Mouse (Mus musculus): ENCODE results near the gene 1700069L16Rik. TPM values are rescaled to one million over a fixed set of nuclear protein-coding genes. Genes with fewer than 3 reads are reported as not detected.
A peak's percentile ranks its signal among the peaks of the same experiment; 100 is the strongest.

1700069L16Rik gene
- polyA plus RNA-seq, 1 experiment from 2014 or later, result not detected

GRCm38 (mm10) chr5:113761585-113761984, 37.0 kb upstream of the 1700069L16Rik start:
- no peaks in the 10 kb centered on the region for H3K9me3 ChIP-seq (ENCODE audit: control insufficient read depth, low read length)
- ATAC-seq (ENCODE audit: low read depth), result no peak
- peaks cover 44% of the 10 kb centered on the region for H3K36me3 ChIP-seq (ENCODE audit: control insufficient read depth, insufficient read depth, low read length)
- H3K4me2 ChIP-seq (ENCODE audit: low read depth, low read length), result no peak overlapping the region
- H3K4me1 ChIP-seq (ENCODE audit: control insufficient read depth, insufficient read depth, low read length), result no peaks in the 10 kb centered on the region
- H3K9ac ChIP-seq (replicated peaks; ENCODE audit: low read depth, low read length), result no peak overlapping the region
- 93% methylated on average over 2 of the region's 2 CpGs for WGBS
- no peak overlapping the region for H3K27ac ChIP-seq (ENCODE audit: low read depth, low read length)
- H3K4me3 ChIP-seq (ENCODE audit: low read depth, low read length), result no peak overlapping the region
- no peaks in the 10 kb centered on the region for H3K27me3 ChIP-seq (ENCODE audit: control insufficient read depth, insufficient read depth, low read length)

DNA sequence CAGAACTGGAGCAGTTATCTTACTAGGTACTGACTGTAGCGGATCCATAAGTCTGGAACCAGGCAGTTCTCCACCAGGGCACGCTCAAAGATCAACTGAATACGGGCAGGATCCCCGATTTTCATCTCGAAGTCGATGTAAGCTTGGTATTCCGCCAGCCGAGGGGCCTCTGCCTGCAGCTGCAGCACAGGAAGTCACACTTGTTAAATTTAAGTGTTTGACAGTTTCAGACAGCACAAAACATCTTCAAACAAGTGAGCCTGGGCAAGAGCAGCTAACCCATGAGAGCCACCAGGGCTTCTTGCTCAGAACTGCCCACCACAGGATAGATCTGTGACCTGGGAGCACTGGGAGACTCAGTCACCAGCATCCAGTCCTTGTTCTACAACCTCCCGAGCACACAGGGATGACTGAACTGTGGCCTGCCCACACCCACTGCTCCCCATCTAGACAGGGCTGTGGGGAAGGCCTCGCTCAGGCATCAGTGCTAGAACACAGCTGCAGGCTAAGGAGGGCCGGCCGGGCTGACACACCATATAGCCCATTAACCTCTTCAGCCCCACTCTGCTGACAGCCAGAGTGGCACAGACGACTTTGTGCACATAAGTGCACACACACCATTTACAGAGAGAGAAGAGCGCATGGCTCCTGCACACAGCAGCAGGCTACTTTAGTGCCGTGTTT, 30.9 kb upstream of the 1700069L16Rik start:
- Histone ChIP-seq H3K9me3 (ENCODE audit: control insufficient read depth, low read length) (no peaks in the 10 kb centered on the region), H3K36me3 (ENCODE audit: control insufficient read depth, insufficient read depth, low read length) (peaks cover 81% of the 10 kb centered on the region), H3K27ac (ENCODE audit: low read depth, low read length) (no peak overlapping the region), H3K9ac (replicated peaks; ENCODE audit: low read depth, low read length) (no peak overlapping the region), H3K4me1 (ENCODE audit: control insufficient read depth, insufficient read depth, low read length) (no peaks in the 10 kb centered on the region), H3K27me3 (ENCODE audit: control insufficient read depth, insufficient read depth, low read length) (no peaks in the 10 kb centered on the region), H3K4me2 (ENCODE audit: low read depth, low read length) (no peak overlapping the region), H3K4me3 (ENCODE audit: low read depth, low read length) (no peak overlapping the region)
- ATAC-seq (ENCODE audit: low read depth), result no peak
- 92% methylated on average over 15 of the region's 15 CpGs for WGBS

DNA sequence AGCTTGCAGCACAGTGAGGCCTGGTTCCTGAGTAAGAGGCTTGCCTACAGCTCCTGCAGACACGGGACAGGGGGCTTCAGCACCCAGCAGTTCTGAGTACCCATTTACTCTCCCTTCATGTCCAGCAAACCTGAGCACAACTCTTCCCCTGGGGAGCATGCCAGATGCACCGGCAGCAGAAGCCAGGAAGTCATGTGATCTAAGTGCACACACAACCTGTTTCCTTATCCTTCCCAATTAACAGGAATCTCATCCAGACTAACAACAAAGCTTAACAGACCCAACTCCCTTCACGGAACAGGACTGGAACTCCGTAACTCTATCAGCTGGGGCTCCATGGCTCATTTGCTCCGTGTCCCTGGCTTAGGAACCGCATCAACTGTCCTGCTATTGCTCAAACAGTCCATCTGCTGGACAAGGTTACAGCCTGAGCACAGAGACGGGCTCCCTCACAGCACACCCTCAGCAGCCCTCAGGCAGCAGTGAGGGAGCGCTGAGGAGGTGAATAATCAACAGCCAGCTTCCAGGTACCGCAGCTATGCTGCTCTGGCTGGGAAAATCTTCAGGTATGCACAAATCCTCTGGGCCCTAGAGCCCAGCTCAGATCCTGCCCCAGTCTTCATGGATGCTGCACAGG, 27.1 kb upstream of the 1700069L16Rik start:
- no peak overlapping the region for H3K4me2 ChIP-seq (ENCODE audit: low read depth, low read length)
- no peaks in the 10 kb centered on the region for H3K4me1 ChIP-seq (ENCODE audit: control insufficient read depth, insufficient read depth, low read length)
- WGBS, result 90% methylated on average over 9 of the region's 9 CpGs
- ATAC-seq (ENCODE audit: low read depth), result no peak
- no peak overlapping the region for H3K27ac ChIP-seq (ENCODE audit: low read depth, low read length)
- no peak overlapping the region for H3K9ac ChIP-seq (replicated peaks; ENCODE audit: low read depth, low read length)
- no peak overlapping the region for H3K4me3 ChIP-seq (ENCODE audit: low read depth, low read length)
- H3K36me3 ChIP-seq (ENCODE audit: control insufficient read depth, insufficient read depth, low read length), result peaks cover 85% of the 10 kb centered on the region
- H3K27me3 ChIP-seq (ENCODE audit: control insufficient read depth, insufficient read depth, low read length), result no peaks in the 10 kb centered on the region
- no peaks in the 10 kb centered on the region for H3K9me3 ChIP-seq (ENCODE audit: control insufficient read depth, low read length)

GRCm38 (mm10) chr5:113748556-113749331, 24.2 kb upstream of the 1700069L16Rik start:
- no peaks in the 10 kb centered on the region for H3K27me3 ChIP-seq (ENCODE audit: control insufficient read depth, insufficient read depth, low read length)
- no peak overlapping the region for H3K27ac ChIP-seq (ENCODE audit: low read depth, low read length)
- WGBS, result 94% methylated on average over 13 of the region's 13 CpGs
- no peaks in the 10 kb centered on the region for H3K9me3 ChIP-seq (ENCODE audit: control insufficient read depth, low read length)
- no peak overlapping the region for H3K4me2 ChIP-seq (ENCODE audit: low read depth, low read length)
- no peaks in the 10 kb centered on the region for H3K4me1 ChIP-seq (ENCODE audit: control insufficient read depth, insufficient read depth, low read length)
- peaks cover 86% of the 10 kb centered on the region for H3K36me3 ChIP-seq (ENCODE audit: control insufficient read depth, insufficient read depth, low read length)
- H3K9ac ChIP-seq (replicated peaks; ENCODE audit: low read depth, low read length), result no peak overlapping the region
- ATAC-seq (ENCODE audit: low read depth), result no peak
- H3K4me3 ChIP-seq (ENCODE audit: low read depth, low read length), result no peak overlapping the region

GRCm38 (mm10) chr5:113747629-113748028, 23.1 kb upstream of the 1700069L16Rik start:
- WGBS, result 99% methylated on average over 5 of the region's 5 CpGs
- no peak for ATAC-seq (ENCODE audit: low read depth)
- Histone ChIP-seq H3K27me3 (ENCODE audit: control insufficient read depth, insufficient read depth, low read length) (no peaks in the 10 kb centered on the region), H3K9me3 (ENCODE audit: control insufficient read depth, low read length) (no peaks in the 10 kb centered on the region), H3K9ac (replicated peaks; ENCODE audit: low read depth, low read length) (no peak overlapping the region), H3K36me3 (ENCODE audit: control insufficient read depth, insufficient read depth, low read length) (peaks cover 83% of the 10 kb centered on the region), H3K4me3 (ENCODE audit: low read depth, low read length) (no peak overlapping the region), H3K4me2 (ENCODE audit: low read depth, low read length) (no peak overlapping the region), H3K4me1 (ENCODE audit: control insufficient read depth, insufficient read depth, low read length) (no peaks in the 10 kb centered on the region), H3K27ac (ENCODE audit: low read depth, low read length) (no peak overlapping the region)

GRCm38 (mm10) chr5:113737607-113738237, 13.2 kb upstream of the 1700069L16Rik start:
- WGBS, result 86% methylated on average over 11 of the region's 11 CpGs
- no peak overlapping the region for H3K4me2 ChIP-seq (ENCODE audit: low read depth, low read length)
- ATAC-seq (ENCODE audit: low read depth), result no peak
- no peaks in the 10 kb centered on the region for H3K9me3 ChIP-seq (ENCODE audit: control insufficient read depth, low read length)
- H3K4me3 ChIP-seq (ENCODE audit: low read depth, low read length), result no peak overlapping the region
- H3K36me3 ChIP-seq (ENCODE audit: control insufficient read depth, insufficient read depth, low read length), result peaks cover 37% of the 10 kb centered on the region
- H3K9ac ChIP-seq (replicated peaks; ENCODE audit: low read depth, low read length), result no peak overlapping the region
- H3K27ac ChIP-seq (ENCODE audit: low read depth, low read length), result no peak overlapping the region
- peaks cover 9% of the 10 kb centered on the region for H3K4me1 ChIP-seq (ENCODE audit: control insufficient read depth, insufficient read depth, low read length)
- no peaks in the 10 kb centered on the region for H3K27me3 ChIP-seq (ENCODE audit: control insufficient read depth, insufficient read depth, low read length)

DNA sequence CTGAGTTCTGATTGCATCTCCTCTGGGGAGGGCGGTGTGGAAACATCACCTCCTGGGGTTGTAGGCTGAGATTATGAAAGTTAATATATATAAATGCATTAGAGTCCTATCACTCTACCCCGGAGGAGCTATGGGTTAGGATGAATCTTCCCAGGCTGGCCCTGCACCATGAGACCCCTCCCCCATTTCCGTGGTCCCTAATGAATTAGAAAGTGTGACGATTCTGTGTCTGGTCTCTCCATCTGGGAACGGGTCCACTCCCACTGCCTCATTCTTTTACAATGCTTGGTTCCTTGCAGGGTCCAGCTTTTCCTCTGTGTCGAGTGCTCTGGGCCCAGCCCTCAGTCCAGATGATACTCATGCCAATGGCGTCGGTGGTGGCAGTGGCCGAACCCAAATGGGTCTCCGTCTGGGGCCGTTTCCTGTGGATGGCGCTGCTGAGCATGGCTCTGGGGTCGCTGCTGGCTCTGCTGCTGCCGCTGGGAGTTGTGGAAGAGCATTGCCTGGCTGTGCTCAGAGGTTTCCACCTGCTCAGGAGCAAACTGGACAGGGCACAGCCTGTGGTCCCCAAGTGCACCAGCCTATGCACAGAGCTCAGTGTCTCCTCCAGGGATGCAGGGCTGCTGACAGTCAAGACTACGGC, 12.1 kb upstream of the 1700069L16Rik start:
- no peak for ATAC-seq (ENCODE audit: low read depth)
- WGBS, result 48% methylated on average over 15 of the region's 15 CpGs
- peak overlapping the region; percentile 95 for H3K27ac ChIP-seq (ENCODE audit: low read depth, low read length)
- H3K4me3 ChIP-seq (ENCODE audit: low read depth, low read length), result peak overlapping the region; percentile 50
- no peaks in the 10 kb centered on the region for H3K9me3 ChIP-seq (ENCODE audit: control insufficient read depth, low read length)
- H3K27me3 ChIP-seq (ENCODE audit: control insufficient read depth, insufficient read depth, low read length), result no peaks in the 10 kb centered on the region
- H3K4me2 ChIP-seq (ENCODE audit: low read depth, low read length), result peak overlapping the region; percentile 58
- H3K4me1 ChIP-seq (ENCODE audit: control insufficient read depth, insufficient read depth, low read length), result peaks cover 9% of the 10 kb centered on the region
- H3K9ac ChIP-seq (replicated peaks; ENCODE audit: low read depth, low read length), result peak overlapping the region; percentile 58
- H3K36me3 ChIP-seq (ENCODE audit: control insufficient read depth, insufficient read depth, low read length), result peaks cover 32% of the 10 kb centered on the region

- Histone ChIP-seq H3K4me1 (ENCODE audit: control insufficient read depth, insufficient read depth, low read length) (peaks cover 9% of the 10 kb centered on the region), H3K4me3 (ENCODE audit: low read depth, low read length) (peak overlapping the region; percentile 50), H3K4me2 (ENCODE audit: low read depth, low read length) (peak overlapping the region; percentile 58), H3K27me3 (ENCODE audit: control insufficient read depth, insufficient read depth, low read length) (no peaks in the 10 kb centered on the region), H3K27ac (ENCODE audit: low read depth, low read length) (peak overlapping the region; percentile 95), H3K36me3 (ENCODE audit: control insufficient read depth, insufficient read depth, low read length) (peaks cover 27% of the 10 kb centered on the region), H3K9ac (replicated peaks; ENCODE audit: low read depth, low read length) (peak overlapping the region; percentile 58), H3K9me3 (ENCODE audit: control insufficient read depth, low read length) (no peaks in the 10 kb centered on the region)
- WGBS, result 5% methylated on average over 10 of the region's 10 CpGs
- ATAC-seq (ENCODE audit: low read depth), result 0 out of 2 replicates have a peak, but pooled peaks have one; percentile 5
Measured at GRCm38 (mm10) chr5:113736113-113736502, 11.5 kb upstream of the 1700069L16Rik start.
